Mouse (Mus musculus): Measurements from ENCODE around the gene Insl3.

Gene Insl3

DNA sequence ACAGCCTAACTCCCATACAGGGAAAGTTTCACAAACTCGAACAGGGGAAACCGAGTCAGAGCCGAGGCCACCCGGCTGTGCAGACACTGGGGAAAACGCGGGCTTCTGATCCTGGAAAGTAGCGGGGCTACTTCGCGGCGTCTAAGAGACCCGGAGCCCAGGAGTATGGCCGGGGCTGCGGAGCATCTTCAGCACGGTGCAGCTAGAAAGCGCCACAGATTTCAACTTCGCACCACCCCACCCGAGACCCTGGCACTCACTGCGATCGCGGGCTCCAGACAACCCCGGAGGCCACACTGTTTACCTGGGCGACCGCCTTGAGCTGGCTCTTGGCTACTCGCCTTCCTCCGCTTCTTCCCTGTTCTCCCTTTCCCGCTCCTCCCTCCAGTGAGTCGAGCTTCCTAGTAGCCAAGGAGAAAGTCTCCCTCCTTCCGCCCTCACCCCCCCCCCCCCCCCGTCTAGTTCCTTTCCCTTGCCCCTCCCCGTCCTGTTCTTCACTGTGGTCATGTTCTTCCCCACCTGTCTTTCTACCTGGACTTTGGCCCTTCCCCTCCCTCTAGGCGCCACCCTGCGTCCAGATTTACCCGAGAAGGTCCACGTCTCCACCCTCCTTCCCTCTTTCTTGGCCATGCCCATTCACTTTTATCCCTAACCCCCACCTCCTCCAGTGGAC is 12.5 kb downstream of the Insl3 start, which contains the start of gene B3gnt3:
B3gnt3 (minus strand) TSS at position 376 of the 673 bp plus-strand sequence.
- in situ Hi-C loops (cut with MboI; ENCODE audit: low pct_unique_long_range_greater_than_20kb in 1 of 2, low sequenced_read_pairs in 2 of 2, unreplicated experiment in 1 of 2) = loop anchor here in 1 of 2 experiments (25.0 kb wide), 1 partner anchor 286 kb away; no protein-coding TSS in a partner anchor

DNA sequence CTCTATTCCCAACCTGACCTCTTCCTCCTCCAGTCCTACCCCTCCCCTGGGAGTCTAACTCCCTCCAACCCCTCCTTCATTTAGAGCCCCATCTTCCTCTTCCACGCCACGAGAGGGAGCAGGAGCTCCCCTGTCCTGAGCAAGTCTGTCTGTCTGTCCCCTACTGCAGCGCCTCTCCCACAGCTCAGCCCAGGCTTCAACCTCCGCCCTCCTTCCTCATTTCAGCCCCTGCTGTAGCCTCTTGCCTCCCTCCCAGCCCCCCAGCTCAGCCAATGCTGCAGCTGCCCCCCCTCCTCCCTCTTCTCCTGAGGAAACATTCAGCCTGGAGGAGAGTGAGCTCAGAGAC is 13.0 kb downstream of the Insl3 start:
- in situ Hi-C loops (cut with MboI; ENCODE audit: low pct_unique_long_range_greater_than_20kb in 1 of 2, low sequenced_read_pairs in 2 of 2, unreplicated experiment in 1 of 2) = loop anchor here in 1 of 2 experiments (25.0 kb wide), 1 partner anchor 285 kb away; no protein-coding TSS in a partner anchor

DNA sequence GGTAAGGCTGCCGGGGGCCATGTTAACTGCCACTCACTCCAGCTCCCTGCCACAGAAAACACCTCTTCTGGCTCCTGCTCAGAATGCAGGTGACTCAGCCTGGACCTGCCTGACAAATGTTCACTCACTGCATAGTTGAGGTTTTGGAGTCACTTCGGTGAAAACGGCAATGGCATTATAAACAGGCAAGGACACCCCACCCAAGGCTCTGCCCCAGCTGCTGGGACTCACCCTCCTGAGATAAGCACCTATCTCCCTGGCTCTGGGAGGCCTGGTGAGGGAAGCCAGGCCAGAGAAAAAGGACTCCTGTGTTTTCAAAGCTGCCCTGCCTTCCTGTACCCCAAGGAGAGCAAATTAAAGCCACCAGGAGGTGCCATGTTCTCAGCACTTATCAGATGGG is 13.9 kb downstream of the Insl3 start:
- in situ Hi-C loops (cut with MboI; ENCODE audit: low pct_unique_long_range_greater_than_20kb in 1 of 2, low sequenced_read_pairs in 2 of 2, unreplicated experiment in 1 of 2) = loop anchor here in 1 of 2 experiments (25.0 kb wide), 1 partner anchor 284 kb away; no protein-coding TSS in a partner anchor

DNA sequence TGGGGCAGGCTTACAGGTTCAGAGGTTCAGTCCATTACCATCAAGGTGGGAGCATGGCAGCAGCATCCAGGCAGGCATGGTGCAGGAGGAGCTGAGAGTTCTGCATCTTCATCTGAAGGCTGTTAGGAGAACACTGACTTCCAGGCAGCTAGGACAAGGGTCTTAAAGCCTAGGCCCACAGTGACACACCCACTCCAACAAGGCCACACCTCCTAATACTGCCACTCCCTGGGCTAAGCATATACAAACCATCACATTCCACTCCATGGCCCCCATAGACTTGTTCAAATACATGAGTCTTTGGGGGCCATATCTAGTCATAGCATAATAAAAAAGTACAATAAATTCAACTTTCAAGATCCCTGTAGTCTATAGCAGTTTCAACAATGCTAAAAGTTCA is 14.4 kb downstream of the Insl3 start:
- in situ Hi-C loops (cut with MboI; ENCODE audit: low pct_unique_long_range_greater_than_20kb in 1 of 2, low sequenced_read_pairs in 2 of 2, unreplicated experiment in 1 of 2) = loop anchor here in 1 of 2 experiments (25.0 kb wide), 1 partner anchor 284 kb away; no protein-coding TSS in a partner anchor

DNA sequence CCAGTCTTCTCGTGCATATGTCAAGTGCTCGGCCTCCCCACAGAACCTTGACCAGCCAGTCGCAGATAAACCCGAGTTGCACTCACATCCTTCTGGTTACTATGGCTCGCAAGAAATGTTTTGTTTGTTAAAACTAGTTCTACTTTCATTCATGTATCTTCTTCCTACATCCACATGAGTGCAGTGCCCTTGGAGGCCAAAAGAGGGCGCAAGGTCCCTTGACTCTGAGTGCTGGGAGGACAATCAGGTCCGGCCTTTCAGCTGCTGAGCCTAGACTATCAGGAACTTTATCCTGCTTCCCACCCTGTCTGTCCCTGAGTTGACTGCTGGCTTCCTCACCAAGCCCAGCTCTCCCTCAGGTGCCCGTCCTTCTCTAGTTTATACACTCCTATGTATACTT is 18.9 kb downstream of the Insl3 start:
- in situ Hi-C loops (cut with MboI; ENCODE audit: low pct_unique_long_range_greater_than_20kb in 1 of 2, low sequenced_read_pairs in 2 of 2, unreplicated experiment in 1 of 2) = loop anchor here in 1 of 2 experiments (25.0 kb wide), 1 partner anchor 279 kb away; no protein-coding TSS in a partner anchor

DNA sequence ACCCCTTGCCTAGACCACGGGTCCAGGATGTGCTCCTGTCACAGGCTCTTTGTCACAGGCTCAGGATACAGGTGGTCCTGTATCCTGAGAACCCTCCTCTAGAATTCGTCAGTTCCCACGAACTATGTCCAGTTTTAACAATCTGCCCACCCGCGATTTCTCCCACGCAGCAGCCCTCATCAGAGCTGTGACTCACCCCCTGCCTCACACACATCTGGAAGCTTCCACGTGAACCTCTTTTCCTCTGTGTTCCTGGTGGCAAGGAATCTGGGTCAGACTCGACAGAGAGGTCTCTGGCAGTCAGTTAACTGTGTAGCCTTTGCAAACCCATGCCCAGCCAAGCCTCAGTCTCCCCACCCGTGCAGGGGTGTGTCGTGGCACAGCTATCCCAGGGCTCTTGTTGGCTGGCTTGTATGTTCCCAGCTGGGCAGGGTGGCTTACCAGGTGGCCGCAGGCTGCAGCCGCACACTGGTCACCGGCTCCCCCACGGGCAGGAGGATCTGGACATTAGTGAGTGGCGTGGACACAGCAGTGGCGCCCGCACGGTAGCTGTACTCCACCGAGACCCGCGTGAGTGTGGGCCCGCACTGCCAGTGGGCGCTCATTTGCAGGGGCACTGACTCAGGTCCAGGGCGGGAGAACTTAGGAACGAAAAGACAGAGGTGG is 20.3 kb downstream of the Insl3 start:
- in situ Hi-C loops (cut with MboI; ENCODE audit: low pct_unique_long_range_greater_than_20kb in 1 of 2, low sequenced_read_pairs in 2 of 2, unreplicated experiment in 1 of 2) = loop anchor here in 1 of 2 experiments (25.0 kb wide), 1 partner anchor 278 kb away; no protein-coding TSS in a partner anchor

DNA sequence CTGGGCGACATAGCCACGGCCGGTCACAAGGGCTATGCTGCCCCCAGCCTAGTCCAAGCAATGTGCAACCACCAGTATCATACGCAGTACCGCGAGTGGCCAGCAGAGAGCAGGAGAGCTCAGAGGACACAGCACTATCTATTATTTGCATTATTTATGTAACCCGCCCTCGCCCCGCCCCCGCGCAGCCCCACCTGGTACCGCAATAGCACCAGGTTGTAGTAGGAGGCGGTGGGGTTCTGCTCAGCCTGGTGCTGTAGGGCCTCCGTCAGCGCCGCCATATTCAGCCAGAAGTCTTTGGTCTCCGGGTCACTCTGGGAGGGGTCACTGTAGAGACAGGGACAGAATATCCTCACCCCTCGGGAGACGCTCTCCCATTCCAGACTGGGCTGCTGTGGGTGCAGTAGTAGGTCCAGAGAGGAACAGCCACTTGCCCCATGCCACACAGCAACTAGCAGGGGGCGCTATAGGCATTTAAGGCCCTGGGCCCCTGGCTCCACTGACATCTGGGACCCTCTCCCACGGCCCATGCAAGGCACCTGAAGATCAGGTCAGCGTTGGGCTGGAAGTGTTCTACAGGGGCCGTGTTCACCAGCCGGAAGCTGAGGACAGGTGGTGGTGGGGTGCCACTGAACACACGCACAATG is 20.9 kb downstream of the Insl3 start:
- in situ Hi-C loops (cut with MboI; ENCODE audit: low pct_unique_long_range_greater_than_20kb in 1 of 2, low sequenced_read_pairs in 2 of 2, unreplicated experiment in 1 of 2) = loop anchor here in 1 of 2 experiments (25.0 kb wide), 1 partner anchor 277 kb away; no protein-coding TSS in a partner anchor

DNA sequence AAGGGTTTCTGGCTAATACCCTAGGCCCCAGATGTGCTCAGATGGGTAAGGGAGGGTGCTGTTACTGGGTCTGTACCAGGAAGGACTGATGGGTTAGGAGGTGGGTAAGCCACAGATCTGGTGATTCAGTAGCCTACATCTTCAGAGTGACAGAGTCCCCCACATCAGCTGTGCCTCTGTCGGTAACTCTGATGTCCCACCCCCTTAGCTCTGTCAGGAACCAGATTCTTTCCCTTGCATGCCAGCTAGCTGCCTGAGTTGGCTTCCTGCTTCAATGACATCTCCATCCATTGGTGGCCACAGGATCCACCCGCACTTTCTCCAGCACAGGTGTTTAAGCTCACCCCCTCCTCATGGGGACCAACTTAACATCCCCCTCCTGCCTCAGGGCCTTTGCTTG is 22.6 kb downstream of the Insl3 start:
- in situ Hi-C loops (cut with MboI; ENCODE audit: low pct_unique_long_range_greater_than_20kb in 1 of 2, low sequenced_read_pairs in 2 of 2, unreplicated experiment in 1 of 2) = loop anchor here in 1 of 2 experiments (25.0 kb wide), 1 partner anchor 276 kb away; no protein-coding TSS in a partner anchor

DNA sequence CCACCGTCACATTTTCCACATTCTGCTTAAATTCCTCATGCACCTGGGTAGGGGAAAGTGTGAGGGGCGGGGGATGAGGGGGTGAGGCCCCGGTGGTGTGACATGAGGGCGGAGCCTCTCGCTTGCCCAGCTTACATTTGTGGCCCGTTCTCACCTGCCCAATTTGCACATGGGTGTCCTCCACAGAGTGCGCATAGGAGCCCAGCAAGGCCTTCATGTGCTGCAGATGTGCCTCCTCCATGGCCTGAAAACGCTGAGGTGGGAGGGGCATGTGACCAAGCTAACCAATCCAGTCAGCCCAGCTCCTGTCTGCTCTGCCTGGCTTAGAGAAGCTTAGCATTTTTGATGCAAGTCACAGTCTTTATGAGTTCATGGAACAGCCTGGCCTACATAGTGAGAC is 26.5 kb downstream of the Insl3 start:
- in situ Hi-C loops (cut with MboI; ENCODE audit: low pct_unique_long_range_greater_than_20kb in 1 of 2, low sequenced_read_pairs in 2 of 2, unreplicated experiment in 1 of 2) = loop anchor here in 1 of 2 experiments (25.0 kb wide), 1 partner anchor 272 kb away; no protein-coding TSS in a partner anchor

DNA sequence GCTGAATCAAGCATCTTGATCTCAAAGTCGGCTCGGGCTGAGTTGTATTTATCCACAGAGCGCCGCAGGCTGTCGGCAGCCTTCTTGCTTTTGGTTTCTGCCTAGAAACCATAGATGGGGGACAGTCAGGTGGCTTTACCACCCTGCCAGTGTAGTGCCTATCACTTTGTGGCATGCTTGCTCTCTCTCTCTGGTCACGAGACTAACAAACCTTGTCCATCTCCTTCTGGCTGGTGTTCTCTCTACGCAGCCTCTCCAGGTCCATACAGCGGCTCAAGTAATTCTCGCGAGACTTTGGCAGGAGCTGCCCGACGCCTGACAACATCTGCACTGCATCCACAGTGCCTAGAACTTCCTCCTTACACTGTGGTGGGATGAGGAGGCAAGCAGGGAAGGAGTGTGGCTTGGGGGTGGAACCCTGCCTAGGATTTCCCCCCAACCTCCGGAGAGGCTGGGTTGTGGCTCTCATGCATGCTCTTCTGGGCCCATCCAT is 27.6 kb downstream of the Insl3 start:
- in situ Hi-C loops (cut with MboI; ENCODE audit: low pct_unique_long_range_greater_than_20kb in 1 of 2, low sequenced_read_pairs in 2 of 2, unreplicated experiment in 1 of 2) = loop anchor here in 1 of 2 experiments (25.0 kb wide), 1 partner anchor 271 kb away; no protein-coding TSS in a partner anchor

DNA sequence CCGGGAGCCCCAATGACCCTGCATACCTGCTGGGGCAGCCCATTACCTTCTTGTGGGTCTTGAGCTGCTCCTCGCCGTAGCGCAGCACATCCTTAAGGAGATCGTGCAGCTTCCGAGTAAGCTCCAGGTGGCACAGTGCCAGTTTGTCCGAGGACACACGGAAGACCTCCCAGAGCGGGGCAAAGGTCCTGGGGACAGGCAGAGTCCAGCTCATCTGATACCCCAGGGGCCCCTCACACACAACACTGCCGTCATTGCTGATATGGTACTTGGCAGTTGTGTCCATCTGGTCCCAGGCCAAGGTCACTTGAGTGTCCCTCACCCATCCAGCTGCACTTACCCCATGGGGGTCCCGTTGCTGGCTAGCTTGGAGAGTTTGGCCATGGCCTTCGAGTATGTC is 28.1 kb downstream of the Insl3 start:
- in situ Hi-C loops (cut with MboI; ENCODE audit: low pct_unique_long_range_greater_than_20kb in 1 of 2, low sequenced_read_pairs in 2 of 2, unreplicated experiment in 1 of 2) = loop anchor here in 1 of 2 experiments (25.0 kb wide), 1 partner anchor 270 kb away; no protein-coding TSS in a partner anchor

DNA sequence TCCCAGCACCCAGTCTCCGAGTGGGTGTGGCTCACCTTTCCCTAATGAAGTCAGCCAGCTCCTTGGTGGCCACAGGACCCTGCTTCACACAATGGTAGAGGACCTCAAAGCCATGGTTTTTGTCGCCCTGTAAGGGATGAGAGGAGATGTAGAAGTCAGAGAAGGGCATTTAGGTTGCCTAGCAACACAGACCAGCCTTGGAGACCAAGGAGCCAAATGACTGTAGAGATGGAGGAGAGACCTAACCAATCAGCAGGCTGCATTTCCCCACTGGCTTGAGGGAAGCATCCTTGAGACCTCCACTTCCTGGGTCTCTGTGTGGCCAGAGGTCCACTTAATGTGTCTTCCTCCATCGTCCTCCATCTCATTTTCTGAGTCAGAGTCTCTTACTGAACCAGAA is 29.2 kb downstream of the Insl3 start:
- in situ Hi-C loops (cut with MboI; ENCODE audit: low pct_unique_long_range_greater_than_20kb in 1 of 2, low sequenced_read_pairs in 2 of 2, unreplicated experiment in 1 of 2) = loop anchor here in 1 of 2 experiments (25.0 kb wide), 1 partner anchor 269 kb away; no protein-coding TSS in a partner anchor

DNA sequence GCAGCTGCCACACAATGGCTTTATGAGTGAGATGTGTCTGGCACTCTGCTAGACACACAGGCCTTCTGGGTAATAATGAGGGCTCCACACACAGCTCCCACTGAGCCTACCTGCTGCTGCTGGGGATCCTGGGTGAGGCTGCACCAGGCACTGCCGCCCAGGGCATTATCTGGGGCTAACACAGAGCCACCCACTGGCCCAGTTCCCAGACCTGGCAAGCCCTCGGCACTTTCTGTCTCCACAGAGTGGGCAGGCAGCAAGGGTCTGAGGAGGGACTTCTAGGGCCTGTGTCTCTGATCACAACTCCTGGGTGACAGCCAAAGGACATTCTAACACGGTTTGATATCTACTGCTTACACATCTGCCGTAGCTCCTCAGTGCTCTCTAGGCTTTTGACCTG is 30.2 kb downstream of the Insl3 start:
- in situ Hi-C loops (cut with MboI; ENCODE audit: low pct_unique_long_range_greater_than_20kb in 1 of 2, low sequenced_read_pairs in 2 of 2, unreplicated experiment in 1 of 2) = loop anchor here in 1 of 2 experiments (25.0 kb wide), 1 partner anchor 268 kb away; no protein-coding TSS in a partner anchor

DNA sequence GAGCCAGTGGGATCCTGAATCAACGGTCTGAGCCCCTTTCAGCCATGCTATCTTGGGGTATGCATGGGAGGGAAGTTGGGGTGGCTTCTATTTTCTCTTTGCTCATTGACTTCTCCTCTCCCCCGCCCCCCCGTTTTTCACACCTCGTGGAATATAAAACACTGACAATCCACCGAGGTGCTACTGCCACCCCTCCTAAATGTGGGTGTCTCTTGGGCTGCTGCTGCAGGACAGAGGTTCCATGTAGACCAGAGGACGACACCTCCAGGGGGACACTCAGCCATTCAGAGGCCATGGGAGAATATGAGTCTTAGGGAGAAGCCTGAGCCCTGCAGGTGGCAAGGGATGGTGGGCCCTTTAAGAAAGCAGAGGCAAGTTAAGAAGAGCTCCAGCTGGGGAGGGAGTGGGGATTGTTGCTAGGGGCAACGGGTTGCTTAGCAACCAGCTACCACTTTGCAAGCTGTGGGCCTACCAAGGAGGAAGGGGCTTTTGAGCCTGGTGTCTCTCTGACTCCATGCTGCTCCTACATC is 31.0 kb downstream of the Insl3 start:
- in situ Hi-C loops (cut with MboI; ENCODE audit: low pct_unique_long_range_greater_than_20kb in 1 of 2, low sequenced_read_pairs in 2 of 2, unreplicated experiment in 1 of 2) = loop anchor here (10.0 to 25.0 kb wide), 2 partner anchors 267 to 275 kb away; no protein-coding TSS in a partner anchor

DNA sequence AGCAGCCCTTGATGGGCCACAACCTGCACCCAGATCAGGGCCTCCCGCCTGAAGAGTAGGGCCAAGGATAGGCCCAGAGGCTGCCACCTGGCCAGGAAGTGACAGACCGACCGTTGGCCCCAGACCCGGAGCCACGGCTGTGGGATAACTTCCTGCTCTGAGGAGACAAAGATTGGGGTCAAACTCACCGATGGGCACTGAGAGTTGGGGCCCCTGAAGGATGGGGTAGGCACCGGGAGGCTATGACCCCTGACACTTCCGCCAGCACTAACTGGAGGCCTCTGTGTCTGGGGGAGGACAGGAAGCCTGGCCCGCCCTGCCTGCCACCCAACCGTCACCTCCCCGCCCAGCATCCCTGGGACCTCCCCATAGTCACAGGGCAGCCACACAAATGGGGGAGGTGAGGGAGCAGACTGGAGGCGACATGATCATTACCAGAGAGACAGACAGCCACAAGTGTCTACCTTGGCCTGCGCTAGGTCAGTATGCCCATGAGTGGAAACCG is 34.1 kb downstream of the Insl3 start:
- in situ Hi-C loops (cut with MboI; ENCODE audit: low pct_unique_long_range_greater_than_20kb in 1 of 2, low sequenced_read_pairs in 2 of 2, unreplicated experiment in 1 of 2) = loop anchor here (10.0 to 25.0 kb wide), 2 partner anchors 264 to 272 kb away; no protein-coding TSS in a partner anchor

DNA sequence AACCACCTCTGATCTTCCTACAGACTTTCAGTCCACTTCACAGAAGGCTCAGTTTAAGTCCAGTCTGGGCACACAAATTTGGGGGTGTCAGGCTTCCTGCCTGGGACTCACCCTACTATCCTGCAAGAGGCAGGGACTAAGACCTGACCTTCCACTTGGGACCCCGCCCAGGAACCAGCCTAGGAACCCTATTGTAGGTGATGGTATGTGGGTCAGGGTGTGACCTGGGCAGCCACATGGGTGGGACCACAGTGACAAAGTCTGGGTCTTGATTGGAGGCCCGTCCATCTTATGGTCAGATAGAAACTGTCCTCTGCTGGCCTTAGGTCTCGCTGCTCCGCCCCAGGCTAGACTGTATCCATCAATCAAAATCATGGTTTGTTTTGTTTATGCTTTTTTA is 35.4 kb downstream of the Insl3 start:
- in situ Hi-C loops (cut with MboI; ENCODE audit: low pct_unique_long_range_greater_than_20kb in 1 of 2, low sequenced_read_pairs in 2 of 2, unreplicated experiment in 1 of 2) = loop anchor here (10.0 to 25.0 kb wide), 2 partner anchors 263 to 270 kb away; no protein-coding TSS in a partner anchor

DNA sequence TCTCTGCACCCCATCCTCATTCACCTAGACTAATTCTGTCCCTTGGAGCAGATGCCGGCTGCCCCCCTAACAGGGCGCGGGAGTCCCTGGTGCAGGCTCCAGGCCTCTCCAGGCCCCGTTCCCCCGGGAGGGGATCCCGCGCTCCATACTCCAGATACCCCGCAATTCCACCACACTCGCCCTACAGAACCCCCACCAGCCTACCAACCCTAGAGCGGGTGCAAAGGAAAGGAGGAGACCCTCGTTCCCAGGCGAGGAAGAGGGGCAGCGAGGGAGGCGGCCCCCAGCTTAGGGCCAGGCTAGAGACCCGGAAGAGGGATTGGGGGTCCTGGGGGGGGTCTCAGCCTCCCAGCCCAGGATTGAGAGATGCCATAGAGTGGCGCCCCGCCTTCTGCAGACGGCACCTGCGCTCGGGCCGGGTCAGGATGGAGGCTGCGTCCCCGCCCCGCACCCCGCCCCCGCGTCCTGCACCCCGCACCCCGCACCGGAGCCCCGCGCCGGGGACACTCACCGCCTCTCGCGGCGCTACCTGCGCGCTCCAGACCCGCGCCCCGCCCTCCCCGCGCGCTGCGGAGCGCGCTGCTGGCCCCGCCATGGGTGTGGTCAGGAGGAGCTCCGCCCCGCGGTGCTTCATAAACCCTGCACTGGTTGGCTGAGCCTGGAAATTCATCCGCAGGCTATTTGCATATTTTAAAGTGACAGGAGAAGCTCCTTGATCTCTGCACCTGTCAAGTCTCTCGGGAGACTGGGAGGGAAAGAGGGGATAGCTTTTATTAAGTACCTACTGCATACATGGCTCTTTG is 36.3 kb downstream of the Insl3 start, which contains the start of gene Fcho1:
Fcho1 (minus strand) TSS at position 595 of the 803 bp plus-strand sequence.
- in situ Hi-C loops (cut with MboI; ENCODE audit: low pct_unique_long_range_greater_than_20kb in 1 of 2, low sequenced_read_pairs in 2 of 2, unreplicated experiment in 1 of 2) = loop anchor here in 1 of 2 experiments (10.0 kb wide), 1 partner anchor 269 kb away; no protein-coding TSS in a partner anchor
